Mouse (Mus musculus) natural killer cell, adult 2 months (primary cell): ENCODE results near the gene Gm12695.

ENCODE experiments used
- DNase-seq, 2 experiments: peaks; one replicate each; pipeline ENCODE4 v3.0.0; 2022; ENCODE audit warnings: low spot score in 2 of 2

Gm12695 gene

DNA sequence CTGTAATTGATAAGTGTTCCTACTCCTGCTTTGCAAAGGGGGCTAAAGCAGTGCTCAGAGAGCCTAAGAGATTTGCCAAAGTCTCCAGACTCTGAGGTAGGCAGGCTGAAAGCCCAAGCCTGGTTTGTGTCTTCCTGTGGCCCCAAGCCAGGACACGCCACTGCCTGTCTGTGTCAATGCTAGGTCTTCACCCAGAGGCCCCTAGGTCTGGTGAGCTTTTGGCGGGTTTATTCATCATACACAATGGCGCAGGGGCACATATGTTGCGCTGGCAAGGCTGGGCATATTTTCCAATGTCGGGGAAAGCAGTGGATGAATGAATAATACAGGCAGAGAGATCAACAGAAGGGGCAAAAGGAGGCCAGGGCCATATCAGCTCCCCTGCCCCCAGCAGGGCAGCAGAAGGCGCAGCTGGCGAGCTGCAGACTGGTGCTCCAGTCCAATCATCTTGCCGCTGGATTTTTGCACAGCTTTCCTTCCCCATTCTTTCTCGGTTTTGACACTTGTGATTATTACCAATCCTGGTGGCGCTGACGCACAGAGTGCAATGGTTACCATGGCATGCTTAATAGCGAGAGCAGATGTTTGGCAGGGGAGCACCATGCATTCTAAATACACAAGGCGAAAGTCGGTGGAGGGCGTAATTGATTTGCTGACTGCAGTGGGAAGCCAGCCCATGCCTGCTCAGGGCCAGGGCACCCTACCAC, 87.3 kb downstream of the Gm12695 start:
- no peak for DNase-seq

DNA sequence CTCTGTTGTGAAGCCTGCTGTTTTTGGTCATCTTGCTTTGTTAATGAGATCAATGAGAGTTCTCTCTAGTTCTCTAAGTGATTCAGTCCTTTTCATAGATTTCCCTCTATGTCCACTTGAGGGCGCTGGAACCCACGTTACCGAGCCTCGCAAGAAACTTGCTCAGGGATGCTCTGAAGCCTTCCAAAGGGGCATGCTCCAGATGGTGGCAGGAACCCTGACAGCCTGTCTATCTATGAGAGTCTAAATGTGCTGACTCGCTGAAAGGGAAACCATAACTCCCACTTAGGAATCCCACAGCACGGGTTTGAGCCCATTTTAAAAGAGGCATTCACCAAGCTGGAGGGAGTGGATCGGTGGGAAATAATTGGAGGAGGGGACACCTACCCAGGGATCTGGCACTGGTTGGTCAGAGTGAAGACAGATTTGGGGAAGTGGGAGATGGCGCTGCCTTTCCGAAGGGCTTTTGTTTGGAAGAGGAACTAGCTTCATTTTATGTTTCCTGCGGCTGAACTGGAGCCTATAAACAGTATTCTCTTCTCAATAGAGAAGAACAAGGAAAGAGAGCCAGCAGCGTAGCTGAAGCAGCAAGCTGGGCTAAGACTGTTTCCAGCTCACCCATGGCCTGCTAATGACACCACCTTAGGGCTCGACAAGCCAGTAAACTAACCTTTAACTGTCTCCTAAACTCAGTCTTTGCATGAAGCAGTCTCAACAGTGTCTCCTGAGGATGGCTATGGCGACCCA, 88.2 kb downstream of the Gm12695 start:
- DNase-seq, result no peak

DNA sequence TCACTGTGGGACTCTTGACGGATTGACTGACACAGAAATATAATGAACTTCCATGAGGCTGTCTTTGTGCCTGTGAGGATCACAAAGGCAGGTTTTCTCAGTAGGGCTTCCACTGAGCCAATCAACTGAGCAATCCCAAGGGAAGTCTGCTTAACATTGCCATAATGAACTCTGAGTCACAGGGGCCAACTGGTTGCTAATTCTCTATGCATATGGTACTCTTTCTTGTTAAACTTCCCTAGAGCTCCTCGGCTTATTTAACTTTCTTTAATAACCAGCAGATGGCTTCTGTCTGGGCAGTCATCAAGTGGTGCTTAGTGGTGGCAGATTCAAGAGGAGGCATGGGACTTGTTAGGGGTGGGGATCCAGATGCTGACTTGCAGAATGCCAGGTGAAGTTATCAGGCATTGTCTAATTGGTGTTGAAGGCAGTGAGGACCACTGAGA, 97.6 kb downstream of the Gm12695 start:
- DNase-seq, result no peak

- no peak for DNase-seq
Measured at GRCm38 (mm10) chr4:96683474-96683873, 101.5 kb downstream of the Gm12695 start.

DNA sequence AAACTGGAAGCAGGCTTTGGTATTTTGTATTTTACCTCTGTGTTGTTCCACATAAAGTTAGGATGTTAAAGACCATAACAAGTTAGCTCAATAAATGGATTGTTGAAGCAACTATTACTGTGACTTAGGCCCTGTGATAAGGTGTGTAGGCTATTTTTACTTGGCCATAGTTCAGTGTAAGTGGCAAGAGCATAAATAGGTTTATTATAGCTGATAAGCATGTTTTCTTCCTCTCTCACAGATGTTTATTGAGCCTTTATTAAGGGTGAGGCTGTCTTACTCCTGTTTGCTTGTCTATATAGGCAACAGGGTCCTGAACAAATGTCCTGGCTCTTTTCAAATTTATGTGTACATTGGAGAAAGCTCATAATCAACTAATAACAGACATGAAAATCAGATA, 104.0 kb downstream of the Gm12695 start:
- DNase-seq, result no peak

DNA sequence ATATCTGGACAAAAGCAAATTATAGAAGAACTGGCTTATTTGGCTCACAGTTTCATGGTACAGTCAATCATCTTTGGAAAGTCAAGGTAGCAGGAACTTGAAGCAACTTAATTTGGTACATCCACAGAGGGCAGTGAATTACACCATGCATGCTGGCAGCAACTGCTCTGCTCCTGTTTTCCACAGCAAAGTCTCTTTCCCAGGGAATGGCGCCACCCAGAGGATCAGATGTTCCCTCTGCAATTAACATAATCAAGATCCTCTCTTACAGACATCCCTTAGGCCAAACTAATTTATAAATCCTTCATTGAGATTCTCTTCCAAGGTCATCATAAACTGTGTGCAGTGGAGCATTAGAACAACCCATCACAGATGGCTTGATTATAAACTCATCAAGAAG, 104.8 kb downstream of the Gm12695 start:
- no peak for DNase-seq
